Mouse (Mus musculus) CH12F3 (cell line): ENCODE measurements around the gene Jaml.

Source experiments
- in situ Hi-C: fragments of 300-500 bp; cut with MboI; formaldehyde crosslinking; loops from 2 replicates; pipeline ENCODE4 v1.14.3; 2020; ENCODE audit warnings: low sequenced_read_pairs

The Jaml gene

DNA sequence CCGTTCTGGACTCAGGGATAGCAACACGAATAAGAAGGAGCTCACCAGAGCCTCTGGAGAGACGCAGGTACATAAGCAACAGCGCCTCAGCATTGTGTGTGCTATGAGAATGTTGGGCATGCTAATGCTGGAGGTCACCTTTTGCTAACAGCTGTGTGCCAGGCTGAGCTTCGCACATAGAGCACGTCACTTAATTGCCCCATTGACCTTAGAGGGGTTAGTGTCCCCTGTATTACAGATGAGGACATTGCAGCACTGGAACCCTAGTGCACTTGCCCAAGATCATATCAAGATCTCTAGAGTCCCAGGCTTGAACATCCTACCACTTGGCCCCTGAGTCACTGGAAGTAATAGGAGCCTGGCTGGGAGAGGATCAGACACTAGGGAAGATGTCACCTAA, 41.6 kb downstream of the Jaml start:
- in situ Hi-C loops = no loop called here

DNA sequence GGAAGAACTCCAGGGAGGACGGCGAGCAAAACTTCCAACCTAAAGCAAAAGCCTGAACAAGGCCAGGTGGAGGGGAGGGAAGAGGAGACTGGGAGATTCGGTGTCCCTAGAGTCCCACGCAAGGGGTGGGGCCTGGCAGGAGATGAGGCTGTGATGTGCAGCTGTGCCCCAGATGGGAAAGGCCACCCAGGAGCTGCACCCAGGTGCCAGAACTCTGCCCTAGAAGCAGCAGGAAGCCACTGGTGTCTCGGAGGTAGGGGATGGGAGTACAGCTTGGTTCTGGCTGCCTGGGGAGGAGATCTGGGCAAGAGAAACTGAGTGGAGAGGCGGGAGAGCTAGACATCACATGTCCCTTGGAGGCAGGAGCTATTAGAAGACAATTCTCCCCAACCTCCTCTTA, 42.0 kb downstream of the Jaml start:
- in situ Hi-C loops = no loop called here

DNA sequence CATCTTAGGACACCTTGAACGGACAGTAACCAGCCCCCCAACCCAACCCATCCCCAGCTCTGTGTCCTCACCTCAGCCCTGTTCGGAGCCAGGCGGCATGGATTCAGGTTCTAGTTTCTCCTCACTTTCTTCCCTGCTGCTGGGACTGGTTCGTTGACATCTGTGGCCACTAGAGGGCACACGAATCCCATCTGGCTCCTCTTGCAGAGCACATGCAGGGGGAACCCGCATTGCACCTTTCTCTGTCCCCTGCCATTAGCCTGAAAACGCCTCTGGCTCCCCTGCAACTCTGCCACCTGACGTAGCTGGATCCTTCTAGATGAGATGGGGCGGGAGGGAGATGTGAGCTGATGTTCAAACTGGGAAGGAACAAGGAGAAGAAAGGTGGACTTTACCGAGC, 42.8 kb downstream of the Jaml start:
- in situ Hi-C loops = no loop called here

DNA sequence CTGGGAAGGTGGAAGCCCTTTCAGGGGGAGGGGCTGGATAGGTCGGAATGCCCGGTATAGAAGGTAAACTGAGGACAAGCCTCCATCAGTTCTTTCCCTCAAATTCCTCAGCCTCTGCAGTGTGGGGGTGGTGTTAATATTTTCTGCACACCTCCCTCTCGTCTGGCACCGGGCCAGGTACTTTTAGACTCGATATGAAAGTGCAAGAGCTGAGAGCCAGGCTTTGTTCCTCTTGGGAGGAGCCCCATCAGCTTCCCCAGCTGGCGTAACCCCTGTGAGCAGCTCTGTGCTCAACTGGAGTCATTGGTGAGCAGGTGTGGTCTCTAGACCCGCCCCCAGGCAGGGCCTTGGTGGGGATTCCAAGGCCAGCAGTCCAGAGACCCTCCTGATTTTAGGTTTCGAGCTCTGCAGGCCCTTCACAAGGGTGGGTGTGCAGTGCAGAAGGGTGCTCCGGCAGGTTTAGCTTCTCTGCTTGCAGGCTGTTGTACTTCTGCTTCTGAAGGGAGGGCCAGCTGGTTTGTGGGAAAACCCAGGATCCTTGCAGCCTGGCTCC, 43.3 kb downstream of the Jaml start:
- in situ Hi-C loops = no loop called here

DNA sequence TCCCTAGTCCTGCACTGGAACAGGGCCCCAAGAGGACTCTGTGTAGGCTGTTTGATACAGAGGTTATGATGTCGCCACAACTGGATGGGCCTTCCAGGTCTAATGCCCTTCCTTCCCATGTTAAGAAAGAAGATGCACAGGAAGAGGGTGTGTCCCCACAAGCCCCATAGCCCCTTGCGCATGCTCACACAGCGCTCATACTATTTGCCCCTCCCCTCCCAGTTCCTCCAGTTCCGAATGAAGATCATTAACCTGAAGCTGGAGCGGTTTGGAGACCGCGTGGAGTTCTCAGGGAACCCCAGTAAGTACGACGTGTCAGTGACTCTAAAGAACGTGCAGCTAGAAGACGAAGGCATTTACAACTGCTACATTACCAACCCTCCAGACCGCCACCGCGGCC, 46.2 kb downstream of the Jaml start:
- in situ Hi-C loops = no loop called here

DNA sequence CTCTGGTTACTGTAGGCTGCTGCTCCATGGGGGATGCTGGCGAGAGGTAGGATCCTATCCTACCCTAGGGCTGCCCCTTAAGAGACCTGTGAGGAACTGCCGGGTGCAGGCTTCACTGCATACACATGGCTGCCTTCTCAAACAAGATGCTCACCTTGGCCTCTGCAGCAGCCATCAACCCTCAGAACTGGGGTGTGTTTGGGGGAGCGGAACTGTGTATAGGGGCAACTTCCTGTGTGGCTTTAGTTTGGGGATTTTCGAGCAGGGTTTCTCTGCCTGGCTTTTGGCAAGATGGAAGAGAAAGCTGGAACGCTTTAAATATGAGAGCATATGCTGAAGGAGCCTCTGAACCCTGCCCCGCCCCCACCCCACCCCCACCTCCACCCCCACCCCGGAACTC, 48.0 kb downstream of the Jaml start:
- in situ Hi-C loops = no loop called here

DNA sequence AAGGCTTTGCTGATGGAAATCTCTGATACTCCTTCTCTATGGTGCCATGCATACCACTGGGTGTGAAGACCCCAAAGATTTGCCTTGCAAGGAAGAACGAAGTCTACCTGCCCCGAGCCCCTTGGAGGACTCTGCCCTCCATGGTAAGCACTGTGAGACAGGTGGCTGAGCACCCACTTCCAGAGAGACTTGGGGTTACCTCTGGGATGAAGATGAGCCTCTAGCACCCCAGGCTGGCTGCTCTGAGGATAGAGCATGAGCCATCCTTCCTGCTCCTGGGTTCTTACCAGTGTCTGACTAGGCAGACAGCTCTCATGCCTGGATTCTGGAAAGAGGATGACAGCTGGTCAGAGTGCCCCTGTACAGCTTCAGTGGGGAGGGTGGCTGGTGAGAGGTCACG, 51.1 kb downstream of the Jaml start:
- in situ Hi-C loops = no loop called here

DNA sequence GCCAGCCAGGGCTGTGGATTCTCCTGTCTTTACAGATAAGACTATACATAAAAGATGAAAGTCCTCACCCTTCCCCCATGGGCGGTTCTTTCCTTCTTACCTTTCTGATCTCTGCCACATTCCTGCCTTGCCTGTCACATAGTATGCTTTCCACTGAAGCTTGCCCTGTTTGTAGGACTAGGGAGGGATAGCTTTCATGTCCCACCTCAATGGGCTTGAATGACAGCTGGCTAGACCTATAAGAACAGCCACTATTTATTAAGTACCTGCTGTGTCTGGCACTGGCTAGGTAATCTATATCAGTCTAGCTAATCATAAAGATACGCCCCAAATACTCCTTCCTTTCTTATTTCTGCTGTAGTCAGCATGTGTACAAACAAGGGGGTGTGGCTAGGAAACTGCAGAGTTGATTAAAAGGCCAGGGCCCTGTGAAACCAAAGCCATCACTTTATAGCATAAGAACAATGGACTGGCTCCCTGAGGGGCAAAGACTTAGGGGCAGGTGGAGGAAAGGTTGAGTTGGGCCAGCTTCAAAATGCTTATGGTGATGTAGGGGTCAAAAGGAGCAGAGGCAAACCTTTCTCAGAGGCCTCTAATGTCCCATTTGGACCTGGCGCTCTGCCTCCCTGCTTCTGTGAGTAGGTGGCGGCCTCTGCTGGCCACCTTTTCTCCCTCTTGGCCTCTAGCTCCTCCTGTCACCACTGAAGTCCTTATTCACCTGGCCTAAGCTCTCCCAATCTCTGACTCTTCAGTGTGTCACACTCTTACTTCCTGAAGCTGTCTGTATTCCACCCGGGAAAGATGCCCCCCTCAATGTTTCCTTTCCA, 54.7 kb downstream of the Jaml start:
- in situ Hi-C loops = no loop called here

DNA sequence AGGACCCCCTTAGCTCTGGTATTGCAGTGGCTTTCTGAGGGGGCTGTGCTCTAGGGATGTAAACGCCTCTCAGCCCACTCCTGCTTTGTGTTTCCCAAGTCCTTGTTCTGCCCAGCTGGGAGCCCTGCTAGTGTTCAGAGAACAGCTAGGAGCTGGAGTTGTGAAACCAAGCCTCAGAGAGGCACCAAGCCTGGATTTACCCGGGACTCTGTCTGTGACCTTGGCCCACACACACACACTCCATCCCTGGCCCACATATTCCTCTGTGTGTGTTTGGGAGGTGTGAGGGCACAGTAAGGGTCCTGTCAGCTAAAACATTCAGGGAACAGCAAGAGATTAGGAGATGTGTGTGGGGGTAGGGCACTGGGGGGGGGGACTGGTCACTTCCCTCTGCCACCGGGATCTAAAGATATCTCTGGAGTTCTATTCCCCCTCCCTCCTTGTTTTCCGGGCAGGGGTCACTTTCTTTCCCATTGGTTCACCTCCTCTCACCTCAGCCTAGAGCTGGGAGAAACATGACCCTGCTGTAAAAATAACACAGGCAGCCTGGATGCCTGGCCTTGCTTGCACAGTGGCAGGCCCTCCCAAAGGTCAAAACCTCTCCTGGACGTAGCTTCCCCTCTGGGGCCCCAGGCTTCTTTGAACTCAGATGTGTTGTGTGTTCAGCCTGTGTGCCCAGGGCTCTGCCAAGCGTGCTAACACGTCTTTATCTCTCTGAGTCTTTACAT, 57.6 kb downstream of the Jaml start:
- in situ Hi-C loops = no loop called here

DNA sequence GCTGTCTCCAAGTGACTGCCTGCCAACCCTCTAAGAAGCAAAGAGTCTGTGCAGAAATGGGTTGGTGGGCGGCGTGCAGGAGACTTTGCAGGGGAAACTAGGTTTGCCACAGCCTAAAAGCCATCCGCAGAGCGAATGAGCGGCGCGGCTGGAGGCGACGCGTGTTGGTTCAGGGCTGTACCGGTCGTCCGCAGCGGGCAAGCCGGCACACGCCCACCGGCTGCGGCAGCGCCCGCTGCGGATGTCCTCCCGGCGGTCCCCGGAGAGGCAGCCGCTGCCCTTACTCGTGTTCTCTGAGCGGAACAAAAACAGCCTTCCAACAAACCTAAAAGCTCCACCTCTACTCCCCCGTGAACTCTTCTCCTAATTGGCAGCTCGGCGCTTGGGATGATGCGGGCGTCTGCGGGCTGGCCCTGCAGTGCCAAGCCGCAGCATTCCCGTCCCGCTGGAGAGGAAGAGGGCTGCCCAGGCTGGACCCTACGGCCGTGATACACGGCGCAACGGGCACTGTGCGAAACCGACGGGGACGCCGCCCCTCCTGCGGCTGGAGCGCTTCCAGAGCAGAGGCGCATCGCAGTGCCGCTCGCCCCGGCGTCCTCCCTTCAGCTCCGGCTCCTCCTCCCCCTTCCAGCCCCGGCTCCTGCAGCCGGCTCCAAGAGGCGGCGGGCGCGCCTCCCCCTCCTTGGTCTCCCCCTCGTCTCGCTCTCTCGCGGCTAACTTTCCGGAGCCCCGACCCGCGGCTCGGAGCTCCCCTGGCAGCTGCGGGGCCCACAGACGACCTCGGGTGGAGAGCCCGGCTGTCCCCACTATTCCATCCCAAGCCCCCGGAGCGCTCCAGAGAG, 59.4 kb downstream of the Jaml start, which contains the start of gene Scn4b:
TSS of gene Scn4b (plus strand) at position 205 of the 842 bp plus-strand sequence.
- in situ Hi-C loops = no loop called here

DNA sequence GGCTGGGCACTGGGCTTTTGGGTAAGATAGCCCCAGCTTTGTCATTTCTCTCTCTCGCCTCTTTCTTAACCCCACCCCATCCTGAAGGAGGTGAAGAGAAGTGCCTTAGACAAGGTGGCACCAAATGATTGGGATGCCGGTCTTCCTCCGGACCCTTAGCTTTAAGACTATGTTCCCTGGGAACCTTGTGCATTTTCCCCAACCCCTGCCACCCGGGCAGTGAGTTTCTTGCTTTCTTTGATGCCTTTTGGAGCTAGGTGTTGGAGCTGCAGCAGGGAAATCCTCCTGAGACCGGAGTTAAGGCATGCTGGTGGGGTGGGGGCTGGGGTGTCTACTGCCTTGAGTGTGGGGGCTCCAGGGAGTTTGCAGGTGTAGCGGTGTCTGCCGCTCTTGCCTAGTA, 60.1 kb downstream of the Jaml start:
- in situ Hi-C loops = no loop called here

DNA sequence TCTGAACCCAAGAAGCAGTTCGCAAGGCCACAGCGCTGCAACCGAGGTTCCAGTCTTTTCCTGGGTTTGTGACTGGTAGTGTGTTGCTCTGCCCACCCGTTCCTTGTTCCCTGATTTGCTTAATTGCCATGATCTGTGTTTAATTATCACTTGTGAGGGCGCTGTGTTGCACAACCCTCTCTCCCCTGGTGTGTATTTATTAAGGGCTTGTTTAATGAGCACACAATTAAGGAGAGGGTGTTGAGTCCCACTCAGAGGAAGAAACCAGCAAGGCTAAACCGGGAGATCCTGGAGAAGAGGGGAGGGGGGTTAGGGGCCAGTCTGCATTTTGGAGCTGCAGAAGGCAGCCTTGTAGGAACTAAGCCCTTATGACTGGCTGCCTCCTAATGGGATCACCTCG, 62.0 kb downstream of the Jaml start:
- in situ Hi-C loops = loop anchor here (10.0 kb wide), 1 partner anchor 116 kb away; no protein-coding TSS in a partner anchor

DNA sequence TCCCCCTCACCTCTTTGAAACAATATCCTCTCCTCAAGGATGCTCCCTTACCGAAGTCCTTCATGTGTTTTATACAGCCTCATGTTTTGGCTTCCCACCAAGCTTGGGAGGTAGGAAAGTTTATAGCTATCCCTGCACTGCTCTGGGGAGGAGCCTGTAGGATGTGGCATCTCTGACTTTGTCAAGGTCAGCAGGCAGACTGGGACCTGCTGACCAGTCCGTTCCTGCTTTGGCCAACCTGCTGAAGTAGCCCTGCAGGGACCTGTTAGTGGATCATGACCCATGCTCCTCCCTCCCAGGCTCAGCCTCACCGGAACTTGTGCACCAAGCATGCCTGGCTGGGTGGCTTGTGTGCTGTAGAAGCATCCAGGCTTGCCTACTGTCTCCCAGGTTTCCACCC, 63.7 kb downstream of the Jaml start:
- in situ Hi-C loops = loop anchor here (10.0 kb wide), 1 partner anchor 118 kb away; no protein-coding TSS in a partner anchor

DNA sequence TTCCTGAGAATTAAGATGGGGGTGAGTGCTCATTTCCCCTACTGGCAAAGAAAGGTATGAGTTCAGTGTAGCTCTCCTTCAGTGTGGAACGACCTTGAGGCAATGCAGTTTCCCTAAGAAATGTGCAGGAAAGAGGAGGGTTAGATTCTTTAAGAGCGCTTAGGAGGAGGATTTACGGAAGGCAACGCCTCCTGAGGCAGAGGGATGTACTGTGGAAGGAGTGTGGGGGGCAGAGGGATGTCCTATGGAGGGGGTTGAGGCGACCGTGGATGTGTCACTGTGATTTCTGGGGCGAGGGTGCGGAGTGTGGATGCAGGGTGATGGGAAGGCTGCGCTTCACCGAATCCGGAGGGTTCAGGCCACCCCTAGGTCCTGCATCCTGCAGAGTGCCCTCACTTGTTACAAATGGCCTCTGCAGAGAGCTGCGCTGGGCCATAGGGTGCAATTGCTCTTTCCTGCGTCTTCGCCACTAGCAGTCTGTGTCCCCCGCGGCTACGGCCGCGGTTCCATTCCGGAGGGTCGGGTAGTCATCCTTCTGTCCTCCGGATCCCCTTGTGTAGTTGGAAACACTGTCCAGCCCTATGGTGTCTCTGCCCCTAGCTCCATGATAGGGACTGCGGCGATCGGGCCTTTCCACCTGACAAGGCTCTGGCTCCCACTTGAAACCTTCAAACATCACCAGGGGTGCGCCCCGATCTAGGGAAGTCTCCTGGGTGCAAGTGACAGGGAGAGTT, 66.7 kb downstream of the Jaml start:
- in situ Hi-C loops = loop anchor here (10.0 kb wide), 1 partner anchor 121 kb away; no protein-coding TSS in a partner anchor

DNA sequence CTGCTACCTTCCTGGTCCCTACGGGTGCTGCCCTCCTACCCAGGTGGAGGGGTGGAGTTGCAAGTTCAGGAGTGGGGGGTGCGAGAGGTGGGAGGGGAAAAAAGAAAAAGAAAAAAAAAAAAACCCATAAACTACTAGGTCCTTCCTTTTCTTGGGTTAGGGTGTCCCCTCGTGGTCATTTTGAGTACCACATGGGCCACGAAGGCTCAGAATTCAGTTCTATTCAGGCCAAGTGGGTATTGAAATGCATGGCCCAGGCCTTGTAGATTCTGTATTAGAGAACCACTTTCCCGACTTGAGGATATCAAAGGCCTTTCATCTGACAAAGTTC, 67.2 kb downstream of the Jaml start:
- in situ Hi-C loops = loop anchor here (10.0 kb wide), 1 partner anchor 121 kb away; no protein-coding TSS in a partner anchor

DNA sequence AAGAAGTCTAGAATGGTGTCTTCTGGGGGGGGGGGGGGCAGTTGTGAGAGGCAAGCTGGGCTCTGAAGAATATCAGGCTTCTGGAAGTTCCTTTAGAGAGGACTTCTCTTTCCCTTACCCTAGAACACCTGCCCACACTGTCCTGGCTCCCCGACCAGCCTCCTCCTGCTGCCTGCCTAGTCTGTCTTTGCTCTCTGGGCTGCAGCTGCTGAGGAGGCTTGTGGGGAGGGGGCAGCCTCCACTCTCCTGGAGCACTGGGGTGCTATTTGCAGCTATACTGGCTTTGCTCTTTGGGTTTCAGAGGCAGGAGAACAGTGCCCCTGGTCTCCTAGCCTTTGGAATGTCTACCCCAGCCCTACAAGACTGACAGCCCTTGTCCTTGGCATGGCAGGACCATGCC, 72.0 kb downstream of the Jaml start:
- in situ Hi-C loops = no loop called here

DNA sequence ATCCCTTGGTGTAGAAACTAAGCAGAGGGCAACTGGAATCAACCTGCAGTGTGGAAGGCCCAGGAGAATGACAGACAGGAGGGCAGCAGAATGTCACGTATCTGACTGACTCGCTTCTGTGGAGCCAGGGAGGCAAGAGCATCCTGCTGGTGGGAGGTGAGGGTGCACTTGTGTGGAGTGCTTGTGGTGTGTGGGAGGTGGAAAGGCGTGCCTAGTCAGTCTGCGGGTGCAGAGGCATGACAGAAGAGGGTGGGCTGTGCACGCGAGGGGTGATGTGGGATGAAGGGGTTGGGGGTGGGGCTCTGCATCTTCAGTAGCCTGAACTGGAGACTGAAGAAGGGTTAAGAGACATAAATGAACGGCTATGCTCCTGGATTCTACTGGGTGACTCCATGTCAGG, 74.4 kb downstream of the Jaml start:
- in situ Hi-C loops = no loop called here
